Mouse (Mus musculus) embryonic fibroblast, embryonic 13.5 days (primary cell): ENCODE results near the gene Psmb7.

Source experiments
- CTCF ChIP-seq: IDR thresholded peaks from 2 replicates; pipeline ENCODE4 v1.5.1; 2011; ENCODE audit warnings: mild to moderate bottlenecking, control low read depth, low read length, moderate library complexity, borderline replicate concordance; ENCODE audit not compliant: insufficient read depth
- POLR2A ChIP-seq: IDR thresholded peaks from 2 replicates; pipeline ENCODE4 v1.6.1; 2011; ENCODE audit warnings: low read depth, mild to moderate bottlenecking, control low read depth, low read length, moderate library complexity

GRCm38 (mm10) chr2:38542366-38542765 is 101.5 kb downstream of the Psmb7 start:
- TF ChIP-seq CTCF (no peak), POLR2A (no peak)
